Mouse (Mus musculus) monocyte, adult 2 months (primary cell): ENCODE results near the gene Sik1.
A peak's percentile ranks its signal among the peaks of the same experiment; 100 is the strongest.

ENCODE experiments used
- DNase-seq, 2 experiments: peaks; one replicate each; pipeline ENCODE4 v3.0.0; 2022; ENCODE audit warnings: low spot score in 2 of 2, low read depth in 1 of 2

Gene Sik1

DNA sequence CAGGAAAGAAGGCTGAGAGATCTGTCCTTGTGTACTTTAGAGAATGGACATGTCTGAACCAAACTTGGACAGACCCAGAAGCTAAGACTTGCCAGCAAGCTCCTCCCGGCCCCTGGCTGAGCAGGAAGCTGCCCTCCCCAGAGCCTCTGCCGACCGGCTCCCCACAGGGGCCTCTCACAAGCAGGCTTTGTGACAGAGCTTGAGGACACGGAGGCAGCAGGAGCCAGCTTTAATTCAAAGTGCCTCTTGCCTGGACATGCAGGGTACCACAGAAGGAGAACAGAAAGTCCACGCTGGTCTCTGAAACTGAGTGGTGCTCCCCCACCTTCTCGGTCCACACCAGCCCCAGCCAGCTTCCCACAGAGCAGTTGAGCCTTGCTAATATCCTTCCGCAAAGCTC, 21.9 kb downstream of the Sik1 start:
- DNase-seq = peak; percentile 36 to 62

DNA sequence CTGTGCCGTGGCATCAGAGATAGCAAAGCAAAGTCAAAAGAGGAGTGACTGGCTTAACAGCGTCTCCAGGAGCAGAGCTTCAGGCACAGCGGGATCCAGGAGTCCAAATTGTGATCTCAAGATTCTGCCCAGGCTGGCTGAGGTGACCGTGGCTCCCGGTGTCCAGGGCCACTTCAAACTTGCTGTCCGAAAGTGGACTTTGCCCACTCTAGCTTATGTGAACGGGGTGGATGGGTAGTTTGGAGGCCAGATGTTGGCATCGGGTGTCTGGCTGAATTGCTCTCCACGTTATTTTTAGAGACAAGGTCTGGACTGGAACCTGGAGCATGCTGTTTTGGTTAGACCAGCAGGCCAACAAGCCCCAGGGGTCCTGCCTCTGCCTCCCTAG, 23.0 kb downstream of the Sik1 start:
- no peak for DNase-seq

DNA sequence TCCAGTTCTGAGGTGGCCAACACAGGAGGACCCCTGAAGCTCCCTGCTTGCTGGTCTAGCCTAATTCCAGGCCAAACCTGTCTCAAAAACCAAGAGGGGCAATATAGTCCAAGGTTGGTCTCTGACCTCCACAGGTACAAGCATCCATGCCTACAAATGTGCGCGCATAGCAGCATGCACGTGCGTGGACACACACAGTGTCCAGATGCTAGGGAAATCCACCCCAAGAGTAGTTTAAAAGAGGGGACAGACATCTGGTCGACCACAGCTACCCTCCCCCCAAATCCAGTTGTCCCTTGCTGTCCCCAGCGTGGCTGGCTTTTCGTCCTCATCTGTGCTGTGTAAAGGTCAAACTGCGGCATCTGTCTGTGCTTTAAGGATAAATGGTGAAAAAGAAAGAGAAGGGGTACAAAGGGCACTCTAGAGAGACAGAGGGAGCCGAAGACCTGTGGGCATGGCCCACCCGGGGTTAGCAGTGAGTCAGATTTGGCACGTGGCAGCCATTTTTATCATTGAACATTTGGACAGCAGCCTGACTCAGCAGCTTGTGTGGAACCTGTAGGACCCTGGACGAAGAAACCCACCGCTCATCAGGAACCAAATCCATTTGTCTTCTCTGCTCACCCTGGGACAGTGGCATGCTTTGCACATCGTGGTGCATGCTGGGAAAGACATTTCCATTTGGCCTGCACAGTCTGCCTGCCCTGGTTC, 23.6 kb downstream of the Sik1 start:
- DNase-seq = no peak

DNA sequence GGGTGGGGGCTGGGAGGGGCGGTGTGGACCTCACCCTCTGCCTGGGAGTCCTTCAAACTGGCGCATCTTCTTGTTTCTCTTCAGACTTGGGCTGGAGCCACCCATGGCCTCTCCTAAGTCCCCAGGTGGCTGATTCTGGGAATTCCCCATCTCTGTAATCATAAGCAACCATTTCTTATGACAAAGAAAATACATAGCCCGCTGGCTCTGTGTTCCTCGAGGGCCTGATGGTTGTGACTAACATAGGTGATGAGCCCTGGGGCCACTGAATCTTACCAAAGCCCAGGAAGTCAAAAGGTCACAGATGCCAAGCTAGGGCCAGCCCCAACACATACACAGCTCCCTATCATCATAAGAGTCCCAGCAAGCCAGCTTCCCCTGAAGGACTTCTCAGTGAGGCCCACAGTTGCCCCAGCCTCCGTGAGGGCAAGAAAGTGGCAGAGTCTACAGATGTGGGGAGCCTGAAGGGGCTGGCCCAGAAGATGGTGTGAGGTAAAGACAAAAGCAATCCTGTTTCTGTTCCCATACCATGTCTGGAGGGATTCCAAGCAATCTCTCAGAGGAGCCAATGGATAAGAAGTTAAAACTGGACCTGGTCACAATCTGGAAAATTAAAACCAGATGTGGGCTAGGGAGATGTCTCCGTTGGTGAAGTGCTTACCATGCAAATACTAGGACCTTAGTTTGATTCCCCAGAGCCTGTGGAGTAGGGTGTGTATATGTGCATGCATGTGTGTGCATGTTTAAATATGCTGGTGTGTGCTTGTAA, 24.3 kb downstream of the Sik1 start:
- no peak for DNase-seq

GRCm38 (mm10) chr17:31830506-31831075, 25.0 kb downstream of the Sik1 start:
- no peak for DNase-seq

DNA sequence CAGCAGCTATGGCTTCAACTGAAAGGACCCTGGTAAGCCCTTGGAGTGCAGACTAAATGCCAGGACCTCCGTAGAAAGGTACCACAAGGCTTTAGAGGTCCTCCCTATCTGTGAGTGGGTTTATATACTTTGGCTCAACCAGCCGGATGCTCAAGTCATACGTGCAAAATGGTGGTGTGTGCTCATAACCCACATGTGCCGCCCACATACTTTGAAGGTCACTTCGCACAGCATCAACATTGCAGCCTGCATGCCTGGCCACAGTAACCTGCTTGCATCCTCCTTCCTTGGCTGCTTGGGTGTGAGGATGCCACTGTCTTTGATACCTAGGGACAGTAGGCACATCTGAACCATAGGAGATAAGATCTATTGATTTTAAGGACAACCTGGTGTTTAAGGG, 26.7 kb downstream of the Sik1 start:
- DNase-seq = no peak

GRCm38 (mm10) chr17:31828118-31828517, 27.5 kb downstream of the Sik1 start:
- no peak for DNase-seq

GRCm38 (mm10) chr17:31827206-31827605, 28.4 kb downstream of the Sik1 start:
- no peak for DNase-seq

DNA sequence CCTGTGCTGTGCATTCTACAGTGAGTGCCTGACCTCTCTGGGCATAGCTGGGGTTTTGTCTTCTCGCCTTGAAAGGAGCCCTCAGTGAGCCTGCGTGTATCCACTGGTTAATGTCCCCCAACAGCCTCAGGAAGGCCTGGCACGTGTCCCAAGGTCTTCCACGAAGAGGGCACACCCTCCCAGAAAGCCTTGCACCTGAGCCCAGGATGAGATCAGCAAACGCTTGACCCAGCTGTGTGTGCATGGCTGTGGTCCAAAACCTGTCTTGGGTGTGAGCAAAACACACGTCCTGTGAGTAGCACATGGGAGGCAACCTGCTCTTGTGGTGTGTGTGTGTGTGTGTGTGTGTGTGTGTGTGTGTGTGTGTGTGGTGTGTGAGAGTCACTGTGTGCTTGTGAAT, 28.9 kb downstream of the Sik1 start:
- DNase-seq = no peak

GRCm38 (mm10) chr17:31825678-31826077, 29.9 kb downstream of the Sik1 start:
- no peak for DNase-seq

DNA sequence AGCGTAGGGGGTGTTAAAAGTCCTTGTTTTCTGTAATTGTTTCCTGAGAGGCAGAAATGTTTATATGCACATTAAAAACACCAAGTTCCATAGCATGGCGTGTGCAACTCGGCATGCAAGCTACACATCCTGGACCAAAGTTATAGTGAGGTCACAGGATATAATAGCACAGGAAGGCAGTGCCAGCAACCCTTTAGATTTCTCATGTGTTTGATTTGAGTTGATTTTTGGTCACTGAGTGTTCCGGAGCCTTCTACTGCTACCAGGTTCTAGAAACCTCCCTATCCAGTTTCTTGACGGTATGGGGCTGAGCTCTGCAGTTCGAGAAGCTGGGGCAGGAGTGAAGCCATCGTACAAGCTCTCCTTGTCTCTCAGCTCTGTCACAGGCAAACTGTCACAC, 30.8 kb downstream of the Sik1 start:
- no peak for DNase-seq

DNA sequence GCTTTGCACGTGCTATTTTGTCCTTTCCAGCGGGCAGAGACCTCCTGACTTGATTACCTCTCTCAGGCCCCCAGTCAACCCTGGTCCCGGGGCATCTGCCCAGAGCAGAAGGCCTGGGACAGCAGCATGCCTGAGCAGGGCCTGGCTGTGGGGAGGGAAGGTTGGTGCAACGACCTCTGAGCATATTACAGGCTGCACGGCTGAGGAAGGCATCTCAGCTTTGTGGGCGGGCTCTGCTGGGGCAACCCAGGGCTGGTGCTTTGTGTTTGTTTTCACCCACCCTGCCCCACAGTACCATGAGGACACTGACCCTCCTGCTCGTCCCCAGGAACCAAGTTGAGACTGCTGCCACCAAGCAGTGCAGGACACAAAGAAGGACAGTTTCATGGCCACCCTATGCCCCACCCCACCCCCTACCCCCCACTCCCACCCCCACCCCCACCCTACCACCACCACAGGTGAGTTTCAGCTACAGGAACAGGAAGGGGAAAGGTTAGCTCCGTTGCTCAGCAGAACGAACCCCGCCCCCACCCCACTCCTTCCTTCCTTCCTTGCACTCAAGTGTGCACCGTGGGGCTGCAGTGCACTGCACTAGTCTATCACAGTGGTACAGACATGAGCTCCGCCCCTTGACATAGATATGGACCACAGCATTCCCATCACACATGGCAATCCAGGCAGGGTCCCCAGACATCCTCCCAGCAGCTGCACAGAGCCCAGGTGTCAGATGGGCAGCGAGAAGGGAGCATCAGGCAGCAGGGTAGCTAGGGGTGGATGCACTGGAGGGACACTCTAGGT, 34.3 kb downstream of the Sik1 start:
- DNase-seq = no peak

DNA sequence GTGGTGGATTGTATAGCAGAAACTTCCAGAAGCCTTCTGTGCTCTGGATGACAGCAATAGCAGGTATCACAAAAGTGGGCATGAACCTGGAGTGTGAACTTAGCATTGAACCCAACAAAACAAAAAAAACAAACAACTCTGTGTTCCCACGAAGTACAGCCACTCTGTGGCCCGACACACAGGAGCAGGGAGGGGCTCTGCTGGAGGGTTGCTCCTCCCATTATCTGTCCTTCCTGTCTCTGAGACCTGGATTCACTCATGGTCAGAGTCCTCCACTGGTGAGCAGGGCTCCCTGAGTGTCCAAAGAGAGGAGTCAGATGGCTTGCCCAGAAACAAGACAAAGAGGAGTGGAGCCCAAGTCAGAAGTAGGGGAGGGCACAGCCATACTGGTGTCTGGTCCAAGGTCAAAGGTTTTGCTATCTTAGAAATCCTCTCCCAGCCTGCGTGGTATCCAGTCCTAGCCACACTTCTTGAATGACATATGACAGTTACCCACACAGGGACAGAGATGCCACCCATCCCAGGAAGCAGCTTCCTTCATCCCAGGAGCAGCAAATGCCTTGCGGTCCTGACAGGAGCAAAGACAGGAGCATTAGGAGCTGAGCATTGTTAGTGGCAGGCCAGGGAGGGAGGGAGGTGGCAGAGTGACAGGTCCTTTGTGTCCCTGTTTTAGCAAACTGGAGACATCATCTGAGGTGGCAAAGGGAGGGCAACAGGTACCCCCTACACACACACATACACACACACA, 35.3 kb downstream of the Sik1 start:
- DNase-seq = no peak

GRCm38 (mm10) chr17:31819372-31819771, 36.2 kb downstream of the Sik1 start:
- no peak for DNase-seq

GRCm38 (mm10) chr17:31817815-31818214, 37.8 kb downstream of the Sik1 start:
- DNase-seq = no peak

DNA sequence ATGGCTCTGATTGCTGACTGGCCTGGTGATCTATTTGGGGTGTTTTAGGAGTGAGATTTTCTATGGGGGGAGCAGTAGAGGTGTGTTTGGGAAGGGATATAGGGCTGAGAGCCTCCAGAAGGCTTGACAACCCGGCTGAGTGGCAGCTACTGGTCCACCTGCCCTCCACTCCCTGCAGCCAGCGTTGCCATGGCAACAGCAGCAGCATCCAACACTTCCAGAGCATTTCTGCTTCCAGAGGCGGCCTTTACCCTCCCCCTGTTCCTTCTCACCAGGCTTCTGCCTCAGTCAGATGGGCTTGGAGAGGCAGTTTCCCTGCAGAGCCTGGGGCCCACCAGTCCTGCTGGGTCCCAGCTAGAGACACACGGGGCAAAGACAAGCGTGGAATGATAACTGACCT, 38.4 kb downstream of the Sik1 start:
- no peak for DNase-seq

DNA sequence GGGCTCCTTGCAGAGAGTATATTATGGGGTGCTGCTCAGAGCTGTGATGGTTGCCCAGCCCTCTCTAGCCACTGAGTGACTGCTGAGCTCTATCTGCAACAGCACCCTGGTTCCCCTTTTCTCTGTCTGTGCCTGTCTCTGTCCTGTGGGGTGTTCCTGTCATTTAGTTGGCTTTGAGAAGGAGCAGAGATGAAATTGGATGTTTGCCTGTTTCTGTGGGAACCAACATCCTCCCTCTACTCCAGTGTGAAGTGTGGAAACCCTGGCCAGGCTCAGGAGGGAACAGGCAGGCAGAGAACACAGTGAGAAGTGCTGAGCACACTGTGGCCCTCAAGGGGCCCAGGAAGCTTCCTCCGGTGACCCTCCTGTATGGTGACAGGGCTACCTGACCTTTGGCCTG, 40.8 kb downstream of the Sik1 start:
- DNase-seq = peak in 1 of 2 experiments; percentile 32

DNA sequence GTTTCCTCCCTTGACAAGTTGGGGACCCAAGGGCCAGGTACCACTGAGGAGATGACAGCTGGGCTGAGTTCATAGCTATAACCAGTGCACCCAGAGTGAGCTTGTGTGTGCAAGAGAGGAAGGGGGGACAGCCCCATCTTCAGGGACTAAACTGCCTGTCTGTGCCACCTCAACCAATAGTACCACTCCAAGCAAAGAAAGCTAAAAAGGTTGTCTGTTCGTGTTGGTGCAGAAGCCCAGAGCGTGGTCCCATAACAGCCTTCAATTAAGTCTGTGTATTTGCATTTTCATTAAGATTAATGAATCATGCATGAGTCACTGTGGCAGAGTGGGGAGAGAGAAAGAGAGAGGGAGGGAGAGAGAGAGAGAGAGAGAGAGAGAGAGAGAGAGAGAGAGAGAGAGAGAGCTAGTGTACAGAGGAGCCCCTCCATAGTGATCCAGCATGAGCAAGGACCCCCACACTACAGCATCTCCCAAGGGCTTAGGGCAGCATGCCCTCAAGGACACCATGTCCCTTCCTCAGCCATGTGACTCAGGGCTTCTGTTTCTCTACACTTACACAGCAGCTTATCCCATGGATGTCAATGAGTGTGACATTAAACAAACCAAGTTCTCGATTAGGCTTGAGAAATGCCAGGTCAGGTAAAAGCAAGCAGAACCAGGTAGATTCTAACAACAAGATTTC, 41.5 kb downstream of the Sik1 start:
- DNase-seq = no peak

DNA sequence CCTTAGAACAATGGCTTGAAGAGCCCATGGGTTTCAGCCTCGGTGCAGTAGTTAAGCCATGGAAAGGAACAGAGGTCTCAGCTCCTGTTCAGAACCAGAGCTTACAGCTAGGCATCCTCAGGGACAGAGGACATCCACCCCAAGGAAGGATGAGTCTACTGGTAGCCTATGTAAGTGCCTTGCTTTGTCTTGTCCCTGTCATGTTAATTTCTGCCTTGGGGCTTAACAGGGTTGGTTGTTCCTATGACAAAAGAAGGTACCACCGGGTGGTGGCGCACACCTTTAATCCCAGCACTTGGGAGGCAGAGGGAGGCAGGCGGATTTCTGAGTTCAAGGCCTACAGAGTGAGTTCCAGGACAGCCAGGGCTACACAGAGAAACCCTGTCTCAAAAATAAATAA, 44.3 kb downstream of the Sik1 start:
- DNase-seq = no peak

GRCm38 (mm10) chr17:31809894-31810293, 45.7 kb downstream of the Sik1 start:
- DNase-seq = no peak
